Mouse (Mus musculus) liver, embryonic 16.5 days (tissue): ENCODE measurements at regions not wholly inside any gene's neighbourhood (a gene's known extent, or its start where the extent isn't known, plus 50 kb on each side); places are given as distances from the start of the nearest gene placed in this dataset.

ENCODE experiments used
- ATAC-seq: fragments of 200-750 bp; cut with Nextera tagmentation; 2 replicates; pipeline ENCODE4 v1.8.0; 2017; ENCODE audit warnings: low read depth, mild to moderate bottlenecking, moderate number of reproducible peaks, moderate library complexity
- H3K27ac ChIP-seq: fragments of 300-500 bp; sonication (generic); 2 replicates; pipeline ENCODE4 v1.5.1; 2014; ENCODE audit warnings: mild to moderate bottlenecking, low read length
- H3K27me3 ChIP-seq: fragments of 300-500 bp; sonication (generic); 2 replicates; pipeline ENCODE4 v1.6.1; 2014; ENCODE audit warnings: low read depth, low read length, mixed read lengths; ENCODE audit not compliant: control insufficient read depth, insufficient read depth
- H3K36me3 ChIP-seq: fragments of 300-500 bp; sonication (generic); 2 replicates; pipeline ENCODE4 v1.6.1; 2014; ENCODE audit warnings: mild to moderate bottlenecking; ENCODE audit not compliant: control insufficient read depth, insufficient read depth
- H3K4me1 ChIP-seq: fragments of 300-500 bp; sonication (generic); 2 replicates; pipeline ENCODE4 v1.6.1; 2014; ENCODE audit warnings: low read depth, low read length, mixed read lengths; ENCODE audit not compliant: control insufficient read depth
- H3K4me2 ChIP-seq: fragments of 300-500 bp; sonication (generic); 2 replicates; pipeline ENCODE4 v1.6.1; 2014; ENCODE audit warnings: low read depth, low read length, mixed read lengths
- H3K4me3 ChIP-seq: fragments of 300-500 bp; sonication (generic); 2 replicates; pipeline ENCODE4 v1.5.1; 2014; ENCODE audit warnings: low read depth, mild to moderate bottlenecking, low read length
- H3K9ac ChIP-seq: fragments of 300-500 bp; sonication (generic); 2 replicates; pipeline ENCODE4 v1.6.1; 2014; ENCODE audit warnings: low read depth, low read length
- H3K9me3 ChIP-seq: fragments of 300-500 bp; sonication (generic); replicated peaks from 2 replicates; pipeline ENCODE4 v1.6.1; 2016; ENCODE audit warnings: low read length; ENCODE audit not compliant: control insufficient read depth
- WGBS: fragments of 180-500 bp; shearing (Covaris S2); extraction: QIAGEN DNeasy Blood & Tissue Kit; methylation state at CpG from one replicate; pipeline ENCODE4 v1.1.7; 2014; ENCODE audit not compliant: insufficient replicate concordance; 5-methylcytosine and 5-hydroxymethylcytosine counted together

DNA sequence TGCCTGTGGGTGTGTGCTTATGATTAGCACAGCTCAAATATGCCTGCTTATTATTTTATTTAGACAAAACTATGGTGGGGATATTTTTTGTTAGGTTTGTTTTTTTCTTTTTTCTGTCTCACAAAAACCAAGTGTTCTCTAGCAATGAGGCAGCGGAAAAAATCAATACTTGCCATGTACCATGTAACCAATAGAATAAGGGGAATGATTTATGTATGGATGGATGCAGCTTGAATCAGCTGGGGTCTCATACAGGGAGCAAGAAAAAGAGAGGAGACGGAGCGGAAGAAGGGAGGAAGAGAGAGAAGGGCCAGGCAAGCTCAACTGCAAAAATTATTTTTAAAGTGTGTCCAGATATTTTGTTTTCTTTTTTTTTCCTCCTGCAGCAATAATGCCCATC is 97.2 kb upstream of the Ccdc85a start:
- Histone ChIP-seq H3K9ac (no peak overlapping the region), H3K4me1 (no peaks in the 10 kb centered on the region), H3K27me3 (no peaks in the 10 kb centered on the region), H3K27ac (no peak overlapping the region), H3K4me3 (no peak overlapping the region), H3K9me3 (no peaks in the 10 kb centered on the region), H3K4me2 (no peak overlapping the region), H3K36me3 (no peaks in the 10 kb centered on the region)
- 78% methylated on average over 3 of the region's 3 CpGs for WGBS
- no peak for ATAC-seq

- Histone ChIP-seq H3K4me3 (no peak overlapping the region), H3K4me2 (no peak overlapping the region), H3K36me3 (no peaks in the 10 kb centered on the region), H3K27ac (no peak overlapping the region), H3K9ac (no peak overlapping the region), H3K9me3 (no peaks in the 10 kb centered on the region), H3K4me1 (no peaks in the 10 kb centered on the region), H3K27me3 (no peaks in the 10 kb centered on the region)
- ATAC-seq = no peak
Measured at GRCm38 (mm10) chr11:28670765-28671164, 86.6 kb upstream of the Ccdc85a start.

DNA sequence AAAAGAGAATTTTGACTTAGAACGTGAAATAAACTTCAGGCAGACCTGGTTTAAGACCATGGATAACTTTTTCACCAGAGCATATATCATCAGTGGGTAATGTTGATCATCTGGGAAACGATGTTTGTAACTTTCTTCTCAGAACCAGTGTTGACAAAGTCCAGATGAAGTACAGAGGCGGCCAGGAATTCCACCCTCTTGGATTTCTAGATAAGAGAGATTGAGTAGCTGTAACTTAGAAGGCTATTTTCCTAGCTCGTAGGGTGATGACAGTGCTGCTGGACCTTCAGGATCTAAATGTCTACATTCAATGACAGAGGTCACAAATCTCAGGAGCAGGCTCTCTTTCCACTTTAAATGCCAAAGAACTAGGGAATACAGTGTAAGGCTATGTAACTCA is 85.2 kb upstream of the Ccdc85a start:
- Histone ChIP-seq H3K9me3 (no peaks in the 10 kb centered on the region), H3K9ac (no peak overlapping the region), H3K4me2 (no peak overlapping the region), H3K4me1 (no peaks in the 10 kb centered on the region), H3K27ac (no peak overlapping the region), H3K27me3 (no peaks in the 10 kb centered on the region), H3K36me3 (no peaks in the 10 kb centered on the region), H3K4me3 (no peak overlapping the region)
- 49% methylated on average over 4 of the region's 4 CpGs for WGBS
- no peak for ATAC-seq

DNA sequence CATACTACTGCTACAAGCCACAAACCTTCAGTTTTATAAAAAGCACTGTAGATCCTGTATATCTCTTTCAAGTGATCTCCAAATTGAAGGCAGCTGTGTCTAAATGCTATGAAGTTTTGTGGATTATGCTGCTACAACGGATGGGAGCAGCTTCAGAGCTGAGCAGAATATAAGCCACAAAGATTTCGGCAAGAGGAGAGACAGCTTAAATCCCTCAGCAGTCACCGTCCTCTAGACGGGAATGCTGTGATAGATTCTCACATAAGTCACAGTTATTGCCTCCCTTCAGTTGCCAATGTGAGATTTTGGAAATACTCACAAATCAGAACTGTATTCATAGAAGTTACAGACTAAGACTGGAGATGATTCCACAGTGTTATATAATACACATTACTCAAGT is 76.3 kb upstream of the Ccdc85a start:
- Histone ChIP-seq H3K27ac (no peak overlapping the region), H3K27me3 (no peaks in the 10 kb centered on the region), H3K9ac (no peak overlapping the region), H3K4me2 (no peak overlapping the region), H3K36me3 (no peaks in the 10 kb centered on the region), H3K9me3 (no peaks in the 10 kb centered on the region), H3K4me3 (no peak overlapping the region), H3K4me1 (no peaks in the 10 kb centered on the region)
- WGBS = 60% methylated on average over 4 of the region's 4 CpGs
- ATAC-seq = no peak

- no peak for ATAC-seq
- no peak overlapping the region for H3K4me2 ChIP-seq
- no peaks in the 10 kb centered on the region for H3K4me1 ChIP-seq
- no peak overlapping the region for H3K27ac ChIP-seq
- no peak overlapping the region for H3K9ac ChIP-seq
- H3K4me3 ChIP-seq = no peak overlapping the region
- H3K27me3 ChIP-seq = no peaks in the 10 kb centered on the region
- no peaks in the 10 kb centered on the region for H3K9me3 ChIP-seq
- H3K36me3 ChIP-seq = no peaks in the 10 kb centered on the region
- WGBS = 71% methylated on average over 12 of the region's 12 CpGs
Measured at GRCm38 (mm10) chr11:28655169-28655846, 71.2 kb upstream of the Ccdc85a start.

DNA sequence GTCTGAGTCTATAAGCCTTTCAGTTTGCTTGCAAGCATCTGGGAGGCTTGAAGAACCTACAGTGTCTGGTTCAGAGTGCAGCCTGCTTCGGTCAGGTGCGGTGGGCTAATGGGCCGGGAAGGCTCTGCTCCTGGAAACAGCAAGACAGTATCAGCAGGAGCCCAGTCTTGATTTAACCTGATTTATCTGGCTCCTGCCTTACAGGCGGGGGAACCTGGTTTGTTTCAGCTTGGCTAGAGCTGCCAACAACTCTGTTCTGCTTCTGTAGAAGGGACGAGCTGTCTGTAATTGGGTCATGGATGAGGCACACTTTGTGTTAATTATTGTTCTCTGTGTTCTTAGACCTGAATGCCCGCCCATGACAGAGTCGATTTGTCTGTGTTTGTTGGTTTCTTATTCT is 65.3 kb upstream of the Ccdc85a start:
- ATAC-seq = no peak
- 66% methylated on average over 7 of the region's 7 CpGs for WGBS
- H3K4me3 ChIP-seq = no peak overlapping the region
- H3K9ac ChIP-seq = no peak overlapping the region
- H3K27ac ChIP-seq = no peak overlapping the region
- H3K4me2 ChIP-seq = no peak overlapping the region
- H3K4me1 ChIP-seq = no peaks in the 10 kb centered on the region
- H3K9me3 ChIP-seq = no peaks in the 10 kb centered on the region
- H3K36me3 ChIP-seq = no peaks in the 10 kb centered on the region
- H3K27me3 ChIP-seq = no peaks in the 10 kb centered on the region

GRCm38 (mm10) chr11:28648916-28649315 is 64.8 kb upstream of the Ccdc85a start:
- no peak for ATAC-seq
- H3K9me3 ChIP-seq = no peaks in the 10 kb centered on the region
- H3K36me3 ChIP-seq = no peaks in the 10 kb centered on the region
- no peak overlapping the region for H3K4me3 ChIP-seq
- no peak overlapping the region for H3K4me2 ChIP-seq
- H3K9ac ChIP-seq = no peak overlapping the region
- H3K27me3 ChIP-seq = no peaks in the 10 kb centered on the region
- H3K4me1 ChIP-seq = no peaks in the 10 kb centered on the region
- 51% methylated on average over 3 of the region's 3 CpGs for WGBS
- no peak overlapping the region for H3K27ac ChIP-seq

DNA sequence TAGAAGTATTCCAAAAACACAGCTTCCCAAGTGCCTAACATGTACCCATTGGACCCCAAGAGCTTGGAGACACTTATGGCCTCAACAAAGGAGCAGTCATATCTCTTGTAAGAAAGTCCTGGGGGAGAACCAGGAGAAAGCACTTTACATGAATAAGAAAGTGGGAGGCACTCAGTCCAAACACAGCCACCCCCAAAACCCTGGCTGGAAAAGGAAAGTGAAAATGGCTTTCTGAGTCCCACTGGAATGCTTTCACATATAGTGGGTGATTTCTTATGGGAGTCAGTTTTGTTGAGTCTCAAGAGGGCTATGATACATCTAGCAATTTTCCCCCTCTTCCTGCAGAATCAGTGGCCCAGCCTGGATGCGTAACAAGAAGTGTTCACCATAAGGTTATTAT is 55.0 kb upstream of the Ccdc85a start:
- Histone ChIP-seq H3K4me2 (no peak overlapping the region), H3K9me3 (no peaks in the 10 kb centered on the region), H3K4me1 (no peaks in the 10 kb centered on the region), H3K36me3 (no peaks in the 10 kb centered on the region), H3K27me3 (no peaks in the 10 kb centered on the region), H3K27ac (no peak overlapping the region), H3K4me3 (no peak overlapping the region), H3K9ac (no peak overlapping the region)
- no peak for ATAC-seq
- 67% methylated on average over 1 of the region's 1 CpGs for WGBS

DNA sequence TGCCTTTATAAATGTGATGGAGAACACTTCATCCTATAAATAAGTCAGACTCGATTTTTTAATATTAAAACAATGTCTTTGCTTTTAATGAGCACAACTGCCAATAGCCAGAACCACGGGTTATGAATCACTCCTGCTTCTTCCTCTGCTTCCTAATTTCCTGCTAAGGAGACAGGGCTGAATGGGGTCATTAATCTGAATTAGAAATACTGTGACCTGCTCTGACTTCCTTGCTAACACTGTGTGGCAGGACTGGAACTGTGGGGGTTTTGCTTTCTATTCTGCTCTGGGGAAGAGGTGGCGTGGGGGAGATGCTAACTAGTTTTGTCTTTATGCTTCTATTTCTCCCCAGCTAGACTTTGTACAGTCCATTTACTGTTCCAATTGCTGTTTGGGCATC is 52.6 kb upstream of the Ccdc85a start:
- no peak for ATAC-seq
- H3K4me1 ChIP-seq = no peaks in the 10 kb centered on the region
- H3K4me3 ChIP-seq = no peak overlapping the region
- no peaks in the 10 kb centered on the region for H3K27me3 ChIP-seq
- no peak overlapping the region for H3K9ac ChIP-seq
- H3K36me3 ChIP-seq = no peaks in the 10 kb centered on the region
- WGBS = 36% methylated on average over 3 of the region's 3 CpGs
- H3K4me2 ChIP-seq = no peak overlapping the region
- no peaks in the 10 kb centered on the region for H3K9me3 ChIP-seq
- no peak overlapping the region for H3K27ac ChIP-seq
